Mouse (Mus musculus): ENCODE results near the gene Srsf7. TPM values are rescaled to one million over a fixed set of nuclear protein-coding genes. Genes with fewer than 3 reads are reported as not detected.

Gene Srsf7
- 10 to 100 TPM; 73.9 to 83.3 TPM for polyA plus RNA-seq (2012; fragmentation: generic; extraction: Trizol)

GRCm38 (mm10) chr17:80206671-80207581, at the start of gene Srsf7, which contains the start of gene Ttc39d:
Gene Srsf7, minus strand, starts transcription at chr17:80207307.
Gene Ttc39d, plus strand, starts transcription at chr17:80207460.

GRCm38 (mm10) chr17:80224326-80225116, 17.4 kb upstream of the Srsf7 start, which contains the start of gene Gemin6:
Gene Gemin6, plus strand, starts transcription at chr17:80224441.

Other genes starting within 250 kb of the Srsf7 start
- 10 to 100 TPM in 1 of 2 experiments, 1 to 10 TPM in 1; 2.8 to 16.9 TPM for gene Hnrnpll, start 145.0 kb downstream of the Srsf7 start, polyA plus RNA-seq (2012; fragmentation: generic; extraction: Trizol)
- 1 to 10 TPM in 1 of 2 experiments, under 1 TPM in 1; 0.43 to 3.8 TPM for gene Galm, start 79.8 kb downstream of the Srsf7 start, polyA plus RNA-seq (2012; fragmentation: generic; extraction: Trizol)
- under 1 TPM in 1 of 2 experiments, not detected in 1; 0.02 TPM for gene Ttc39d, start 153 bp upstream of the Srsf7 start, polyA plus RNA-seq (2012; fragmentation: generic; extraction: Trizol)
- 1 to 10 TPM; 2.0 to 9.7 TPM for gene Gemin6, start 17.1 kb upstream of the Srsf7 start, polyA plus RNA-seq (2012; fragmentation: generic; extraction: Trizol)
- 10 to 100 TPM; 31.5 to 63.8 TPM for gene Morn2, start 82.9 kb upstream of the Srsf7 start, polyA plus RNA-seq (2012; fragmentation: generic; extraction: Trizol)
- 10 to 100 TPM in 1 of 2 experiments, under 1 TPM in 1; 0.64 to 12.1 TPM for gene Dhx57, start 83.2 kb upstream of the Srsf7 start, polyA plus RNA-seq (2012; fragmentation: generic; extraction: Trizol)
- under 1 TPM in 1 of 2 experiments, not detected in 1; 0.32 TPM for gene Arhgef33, start 100.1 kb upstream of the Srsf7 start, polyA plus RNA-seq (2012; fragmentation: generic; extraction: Trizol)
- gene Gm10190, start 166.2 kb upstream of the Srsf7 start, polyA plus RNA-seq (2012; fragmentation: generic; extraction: Trizol): not detected

Data from C3H10T1/2 (cell line).